Mouse (Mus musculus) large intestine, adult 2 months (tissue): Measurements from ENCODE around the gene Atrnl1. TPM values are rescaled to one million over a fixed set of nuclear protein-coding genes. Genes with fewer than 3 reads are reported as not detected.

Experiments used
- DNase-seq: peaks from one replicate; pipeline ENCODE4 v3.0.0-alpha.2; 2012; ENCODE audit warnings: low read depth, low spot score
- WGBS: fragments of 180-500 bp; shearing (Covaris S2); methylation state at CpG from one replicate; pipeline ENCODE4 v1.1.7; 2018; 5-methylcytosine and 5-hydroxymethylcytosine counted together
- polyA plus RNA-seq: library from polyadenylated mRNA; depleted of rRNA; stranded (reverse); fragments of >200 nt; gene quantifications from 2 replicates; pipeline ENCODE4 v1.2.3, GENCODE M21; 2012

The Atrnl1 gene
- polyA plus RNA-seq, 1 experiment = 6.8 TPM

DNA sequence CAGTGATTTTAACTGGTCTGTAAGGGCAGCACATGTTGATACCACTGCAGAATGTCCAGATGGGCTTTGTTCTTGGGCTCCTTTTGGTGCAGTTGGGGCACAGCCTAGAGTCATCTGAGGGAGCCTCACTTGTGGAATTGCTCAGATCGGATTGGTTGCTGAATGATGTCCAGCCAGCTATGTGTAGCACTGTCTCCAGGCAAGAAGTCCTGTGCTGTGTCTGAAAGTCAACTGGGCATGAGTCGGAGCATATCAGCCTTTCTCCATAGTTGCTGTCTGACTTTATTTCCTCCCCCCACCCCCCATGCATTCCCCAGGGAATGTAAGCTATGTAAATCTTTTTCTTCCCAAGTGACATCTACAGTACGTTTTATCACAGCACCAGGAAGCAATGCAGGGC is 278.9 kb downstream of the Atrnl1 start:
- DNase-seq = no peak
- 59% methylated on average over 3 of the region's 3 CpGs for WGBS

- DNase-seq = no peak
- WGBS = 70% methylated on average over 3 of the region's 3 CpGs
These were observed 280.1 kb downstream of the Atrnl1 start for GRCm38 (mm10) chr19:57890954-57891353.

- WGBS = 64% methylated on average over 1 of the region's 1 CpGs
- no peak for DNase-seq
These were observed 283.4 kb downstream of the Atrnl1 start for GRCm38 (mm10) chr19:57894191-57894590.

DNA sequence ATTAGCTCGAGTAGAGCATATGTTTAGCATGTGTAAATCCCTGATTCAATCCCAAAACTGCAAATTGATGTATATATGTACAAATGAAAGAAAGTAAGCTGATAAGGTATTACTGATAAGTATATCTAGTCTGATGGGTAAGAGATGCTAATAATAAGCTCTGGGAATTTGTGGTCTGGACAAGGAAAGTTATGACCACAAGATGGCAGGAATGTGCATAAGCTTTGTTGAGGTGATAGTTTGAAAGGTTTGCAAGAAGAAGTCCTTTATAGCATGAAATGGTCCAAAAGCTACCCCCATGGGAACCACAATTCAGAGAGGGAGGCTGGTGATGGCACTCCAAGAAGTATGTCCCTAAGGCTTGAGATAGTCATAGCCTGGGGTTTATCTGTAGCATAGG is 289.2 kb downstream of the Atrnl1 start:
- no peak for DNase-seq
- WGBS = 90% methylated on average over 1 of the region's 1 CpGs

DNA sequence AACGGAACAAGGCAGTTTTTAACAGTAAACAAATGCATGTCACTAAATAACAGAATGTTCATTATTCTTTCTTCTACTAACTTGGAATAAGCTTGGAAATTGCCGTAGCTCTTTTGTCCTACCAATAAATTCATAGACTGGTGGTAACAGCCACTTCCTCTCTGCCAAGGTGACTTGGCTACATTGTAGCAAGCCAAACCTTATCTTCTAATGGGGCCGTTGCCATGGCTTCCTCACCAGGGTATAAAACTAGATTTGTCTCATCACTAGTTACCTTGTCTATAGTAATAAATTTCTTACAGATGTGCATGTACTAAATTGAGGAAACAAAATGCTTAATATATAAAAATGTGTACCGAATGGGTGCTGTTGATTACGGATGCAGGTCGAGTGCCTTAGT is 298.6 kb downstream of the Atrnl1 start:
- DNase-seq = no peak
- WGBS = 82% methylated on average over 6 of the region's 6 CpGs

GRCm38 (mm10) chr19:57910650-57911049 is 299.8 kb downstream of the Atrnl1 start:
- no peak for DNase-seq
- 92% methylated on average over 6 of the region's 6 CpGs for whole genome bisulfite sequencing

DNA sequence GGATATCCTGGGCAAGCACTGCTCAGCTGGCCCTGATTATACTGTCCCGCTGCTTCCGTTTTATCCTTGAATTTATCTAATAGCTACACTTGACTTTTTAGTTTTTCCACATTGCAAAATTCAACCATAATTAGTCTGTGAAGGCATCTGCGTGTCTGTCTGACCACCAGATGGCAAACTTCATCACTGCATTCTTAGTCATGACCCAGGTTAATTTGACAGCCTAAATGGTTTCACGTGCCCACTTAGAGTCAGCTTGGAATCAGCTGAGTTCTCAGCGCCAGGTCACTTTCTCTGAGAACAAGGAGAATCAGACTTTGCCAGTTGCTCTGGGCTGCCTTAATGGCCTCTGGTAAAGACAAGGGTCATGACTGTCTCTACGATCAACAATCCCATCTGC is 305.5 kb downstream of the Atrnl1 start:
- WGBS = 74% methylated on average over 6 of the region's 6 CpGs

GRCm38 (mm10) chr19:57922991-57923390 is 312.2 kb downstream of the Atrnl1 start:
- 72% methylated on average over 5 of the region's 5 CpGs for WGBS
- no peak for DNase-seq

More for the DNA sequence above, 305.5 kb downstream of the Atrnl1 start:
- DNase-seq = no peak

DNA sequence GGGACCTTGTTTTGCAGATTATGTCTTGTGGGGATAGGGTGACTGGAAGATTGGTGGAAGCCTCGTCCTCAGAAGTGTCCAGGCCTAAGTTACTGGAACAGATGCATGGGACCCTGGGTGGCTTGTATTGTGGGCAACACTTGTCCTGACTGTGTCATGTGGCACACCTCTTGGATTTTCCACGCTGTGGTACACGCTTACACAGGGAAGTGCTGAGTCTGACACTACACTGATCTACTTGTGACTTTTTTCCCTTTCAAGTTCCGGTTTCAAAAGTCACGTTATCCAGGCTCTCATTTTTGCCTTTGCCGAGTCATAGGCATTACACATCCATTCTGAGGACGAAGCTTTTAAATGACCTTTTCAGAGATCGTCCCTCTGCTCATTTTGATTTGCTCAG is 314.0 kb downstream of the Atrnl1 start:
- WGBS = 72% methylated on average over 8 of the region's 8 CpGs
- no peak for DNase-seq

DNA sequence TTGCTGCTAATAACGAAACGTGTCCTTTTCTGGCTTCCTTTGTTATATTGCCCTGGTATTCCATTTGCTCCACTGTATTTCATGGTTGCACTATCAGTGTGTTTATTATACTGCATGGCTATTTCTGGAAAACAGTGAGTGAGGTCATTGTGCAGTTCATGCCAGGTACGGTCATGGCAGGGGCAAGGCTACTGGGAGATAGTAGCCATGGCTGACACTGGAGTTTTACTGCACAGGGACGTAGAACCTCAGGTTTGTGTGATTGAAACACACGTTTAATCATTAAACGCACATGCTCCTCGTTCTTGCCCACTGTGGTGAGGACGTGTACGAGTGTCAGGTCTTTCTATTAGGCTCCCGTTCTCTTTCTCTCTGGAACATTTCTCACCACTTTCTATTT is 314.8 kb downstream of the Atrnl1 start:
- DNase-seq = peak; percentile 10

DNA sequence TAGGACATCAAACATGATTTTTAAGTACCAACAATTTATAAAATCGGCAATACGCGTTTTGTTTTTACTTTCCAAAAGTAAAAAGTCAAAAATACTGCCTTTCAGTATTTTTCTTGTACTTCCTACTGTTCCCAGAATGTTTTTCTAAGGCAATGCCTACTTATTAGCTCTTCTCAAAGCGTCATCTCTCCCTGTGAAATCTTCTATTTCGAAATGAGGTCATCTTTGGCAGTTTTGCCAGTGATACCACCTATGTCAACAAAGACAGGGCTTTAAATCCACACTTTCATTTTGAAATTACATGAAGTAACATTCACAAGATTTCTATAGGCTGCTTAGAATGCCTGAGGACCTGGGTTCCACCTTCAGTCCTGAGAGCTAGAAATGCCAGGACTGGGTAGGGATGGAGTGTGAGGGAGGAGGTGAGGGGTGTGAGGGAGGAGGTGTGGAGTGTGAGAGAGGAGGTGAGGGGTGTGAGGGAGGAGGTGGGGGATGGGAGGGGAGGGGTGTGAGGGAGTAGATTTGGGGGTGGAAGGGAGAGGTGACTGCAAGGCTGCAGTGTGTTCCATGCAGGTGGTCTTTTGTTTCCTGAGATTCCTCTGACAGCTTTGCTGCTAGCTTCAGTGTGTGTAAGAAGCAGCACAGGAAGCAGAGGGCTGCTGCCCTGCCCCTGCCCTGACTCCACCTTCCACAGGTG is 315.5 kb downstream of the Atrnl1 start:
- no peak for DNase-seq
- WGBS = 68% methylated on average over 5 of the region's 5 CpGs

More for the DNA sequence above, 314.8 kb downstream of the Atrnl1 start:
- WGBS = 35% methylated on average over 10 of the region's 10 CpGs

- DNase-seq = no peak
- 66% methylated on average over 10 of the region's 10 CpGs for WGBS
These were observed 316.2 kb downstream of the Atrnl1 start for GRCm38 (mm10) chr19:57926941-57927471.

- 79% methylated on average over 11 of the region's 11 CpGs for whole genome bisulfite sequencing
- DNase-seq = no peak
These were observed 317.0 kb downstream of the Atrnl1 start for GRCm38 (mm10) chr19:57927566-57928523.

- over 99% methylated on average over 4 of the region's 4 CpGs for WGBS
- no peak for DNase-seq
These were observed 320.8 kb downstream of the Atrnl1 start for GRCm38 (mm10) chr19:57931626-57932025.

DNA sequence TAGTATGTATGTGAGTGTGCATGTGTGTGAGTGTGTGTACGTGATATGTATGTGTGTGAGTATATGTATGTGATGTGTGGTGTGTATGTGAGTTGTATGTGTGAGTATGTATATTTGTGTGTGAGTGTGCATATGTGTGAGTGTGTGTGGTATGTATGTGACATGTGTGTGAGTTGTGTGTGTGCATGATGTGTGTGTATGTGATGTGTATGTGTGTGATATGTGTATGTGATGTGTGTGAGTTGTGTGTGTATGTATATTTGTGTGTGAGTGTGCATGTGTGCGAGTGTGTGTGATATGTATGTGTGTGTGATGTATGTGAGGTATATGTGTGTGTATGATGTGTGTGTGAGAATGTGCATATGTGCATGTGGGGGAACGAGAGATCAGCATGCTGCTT is 326.0 kb downstream of the Atrnl1 start:
- 96% methylated on average over 3 of the region's 3 CpGs for WGBS

DNA sequence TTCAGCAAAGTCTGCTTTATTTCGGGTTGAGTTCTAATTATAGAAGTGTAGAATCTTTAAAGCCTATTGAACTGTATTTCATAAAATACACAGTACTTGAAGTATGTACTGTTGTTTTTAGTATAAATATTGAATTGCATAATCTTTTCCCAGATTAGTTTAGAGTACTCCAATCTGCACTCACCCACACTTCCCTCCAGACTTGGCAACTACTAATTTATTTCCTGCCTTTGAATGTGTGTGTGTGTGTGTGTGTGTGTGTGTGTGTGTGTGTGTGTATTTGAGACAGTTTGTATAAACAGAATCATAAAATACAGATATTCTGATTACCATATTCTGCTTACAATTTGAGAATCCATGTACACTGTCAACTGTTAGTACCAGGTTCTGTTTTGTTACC is 328.3 kb downstream of the Atrnl1 start:
- WGBS = 61% methylated on average over 1 of the region's 1 CpGs
- no peak for DNase-seq

More for the DNA sequence above, 326.0 kb downstream of the Atrnl1 start:
- no peak for DNase-seq

- DNase-seq = no peak
- 65% methylated on average over 8 of the region's 8 CpGs for WGBS
These were observed 330.7 kb downstream of the Atrnl1 start for GRCm38 (mm10) chr19:57941529-57941928.

DNA sequence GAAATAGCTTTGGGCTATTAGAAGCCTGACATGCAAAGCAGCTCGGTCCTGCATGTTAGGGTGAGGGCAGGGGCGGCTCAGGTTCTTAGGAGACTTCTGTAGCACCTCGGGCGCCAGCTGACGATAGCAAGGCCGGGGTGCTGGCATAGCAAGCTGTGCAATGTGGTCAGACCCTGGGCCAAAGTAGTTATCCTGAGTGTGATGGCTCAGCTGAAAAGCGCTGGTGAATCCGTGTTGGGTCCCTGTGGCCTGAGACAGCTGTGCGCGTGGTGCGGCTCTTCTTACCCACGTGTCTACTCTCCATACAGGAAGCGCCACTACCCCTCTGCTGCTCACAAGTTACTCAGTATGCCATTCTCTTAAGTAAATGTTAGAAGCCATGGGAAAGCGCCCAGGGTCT is 331.4 kb downstream of the Atrnl1 start:
- no peak for DNase-seq
- WGBS = 92% methylated on average over 14 of the region's 14 CpGs

- no peak for DNase-seq
These were observed 332.5 kb downstream of the Atrnl1 start for GRCm38 (mm10) chr19:57943308-57943707.

GRCm38 (mm10) chr19:57944680-57945079 is 333.8 kb downstream of the Atrnl1 start:
- 54% methylated on average over 6 of the region's 6 CpGs for WGBS
- DNase-seq = no peak

More at GRCm38 (mm10) chr19:57943308-57943707, 332.5 kb downstream of the Atrnl1 start:
- 62% methylated on average over 2 of the region's 2 CpGs for whole genome bisulfite sequencing
